Mouse (Mus musculus): ENCODE data around the gene Ttll11. TPM values are rescaled to one million over a fixed set of nuclear protein-coding genes. Genes with fewer than 3 reads are reported as not detected.

Ttll11 gene
- total RNA-seq, 2 experiments from 2014 or later = 1.1 to 1.2 TPM

- intact Hi-C loops (cut with DNase I) = loop anchor here (10.0 kb wide), 1 partner anchor 175 kb away; no protein-coding TSS in a partner anchor
Observed at GRCm38 (mm10) chr2:35909353-35909752, 70.4 kb downstream of the Ttll11 start.

GRCm38 (mm10) chr2:35907578-35907977 is 72.1 kb downstream of the Ttll11 start:
- intact Hi-C loops (cut with DNase I) = loop anchor here (2.0 to 10.0 kb wide), 2 partner anchors 173 to 301 kb away; no protein-coding TSS in a partner anchor

More at GRCm38 (mm10) chr2:35909353-35909752, 70.4 kb downstream of the Ttll11 start:
- DNase-seq (ENCODE audit: low spot score) = no peak

GRCm38 (mm10) chr2:35906174-35906798 is 73.4 kb downstream of the Ttll11 start:
- intact Hi-C loops (cut with DNase I) = loop anchor here (1.0 to 10.0 kb wide), 4 partner anchors 171 to 362 kb away; no protein-coding TSS in a partner anchor
- peak; percentile 26 for DNase-seq (ENCODE audit: low spot score)

More at GRCm38 (mm10) chr2:35907578-35907977, 72.1 kb downstream of the Ttll11 start:
- no peak for DNase-seq (ENCODE audit: low spot score)

GRCm38 (mm10) chr2:35900845-35901244 is 78.9 kb downstream of the Ttll11 start:
- intact Hi-C loops (cut with DNase I) = loop anchor here (10.0 kb wide), 1 partner anchor 166 kb away; no protein-coding TSS in a partner anchor
- DNase-seq (ENCODE audit: low spot score) = no peak

GRCm38 (mm10) chr2:35899712-35900111 is 80.0 kb downstream of the Ttll11 start:
- intact Hi-C loops (cut with DNase I) = loop anchor here (10.0 kb wide), 1 partner anchor 165 kb away; no protein-coding TSS in a partner anchor
- no peak for DNase-seq (ENCODE audit: low spot score)

GRCm38 (mm10) chr2:35899135-35899474 is 80.6 kb downstream of the Ttll11 start:
- DNase-seq (ENCODE audit: low spot score) = no peak
- intact Hi-C loops (cut with DNase I) = no loop called here

- peak; percentile 67 for DNase-seq (ENCODE audit: low spot score)
- intact Hi-C loops (cut with DNase I) = no loop called here
Observed at GRCm38 (mm10) chr2:35898425-35899134, 81.1 kb downstream of the Ttll11 start.

- no peak for DNase-seq (ENCODE audit: low spot score)
- intact Hi-C loops (cut with DNase I) = no loop called here
Observed at GRCm38 (mm10) chr2:35897125-35897524, 82.6 kb downstream of the Ttll11 start.

- intact Hi-C loops (cut with DNase I) = no loop called here
Observed at GRCm38 (mm10) chr2:35894512-35894911, 85.2 kb downstream of the Ttll11 start.

GRCm38 (mm10) chr2:35890635-35891034 is 89.1 kb downstream of the Ttll11 start:
- DNase-seq (ENCODE audit: low spot score) = no peak
- intact Hi-C loops (cut with DNase I) = no loop called here

More at GRCm38 (mm10) chr2:35894512-35894911, 85.2 kb downstream of the Ttll11 start:
- DNase-seq (ENCODE audit: low spot score) = no peak

GRCm38 (mm10) chr2:35889776-35890175 is 89.9 kb downstream of the Ttll11 start:
- intact Hi-C loops (cut with DNase I) = no loop called here
- no peak for DNase-seq (ENCODE audit: low spot score)

GRCm38 (mm10) chr2:35884296-35884695 is 95.4 kb downstream of the Ttll11 start:
- intact Hi-C loops (cut with DNase I) = no loop called here
- no peak for DNase-seq (ENCODE audit: low spot score)

- intact Hi-C loops (cut with DNase I) = no loop called here
Observed at GRCm38 (mm10) chr2:35882336-35882987, 97.3 kb downstream of the Ttll11 start.

GRCm38 (mm10) chr2:35881896-35882295 is 97.8 kb downstream of the Ttll11 start:
- DNase-seq (ENCODE audit: low spot score) = no peak

More at GRCm38 (mm10) chr2:35882336-35882987, 97.3 kb downstream of the Ttll11 start:
- DNase-seq (ENCODE audit: low spot score) = no peak

GRCm38 (mm10) chr2:35880362-35880761 is 99.4 kb downstream of the Ttll11 start:
- intact Hi-C loops (cut with DNase I) = no loop called here
- DNase-seq (ENCODE audit: low spot score) = no peak

More at GRCm38 (mm10) chr2:35881896-35882295, 97.8 kb downstream of the Ttll11 start:
- intact Hi-C loops (cut with DNase I) = no loop called here

GRCm38 (mm10) chr2:35879887-35880286 is 99.8 kb downstream of the Ttll11 start:
- intact Hi-C loops (cut with DNase I) = no loop called here
- DNase-seq (ENCODE audit: low spot score) = no peak

GRCm38 (mm10) chr2:35878506-35878905 is 101.2 kb downstream of the Ttll11 start:
- intact Hi-C loops (cut with DNase I) = no loop called here
- no peak for DNase-seq (ENCODE audit: low spot score)

GRCm38 (mm10) chr2:35875572-35875971 is 104.1 kb downstream of the Ttll11 start:
- intact Hi-C loops (cut with DNase I) = no loop called here
- DNase-seq (ENCODE audit: low spot score) = no peak

GRCm38 (mm10) chr2:35874421-35874820 is 105.3 kb downstream of the Ttll11 start:
- intact Hi-C loops (cut with DNase I) = no loop called here
- DNase-seq (ENCODE audit: low spot score) = no peak

- intact Hi-C loops (cut with DNase I) = no loop called here
- no peak for DNase-seq (ENCODE audit: low spot score)
Observed at GRCm38 (mm10) chr2:35869165-35869564, 110.5 kb downstream of the Ttll11 start.

Measured in heart, postnatal 25 days (tissue).